Mouse (Mus musculus) limb, embryonic 14.5 days (tissue): ENCODE data around the gene Gm49405. TPM values are rescaled to one million over a fixed set of nuclear protein-coding genes. Genes with fewer than 3 reads are reported as not detected.

Experiments used
- ATAC-seq: fragments of 200-750 bp; cut with Nextera tagmentation; 2 replicates; pipeline ENCODE4 v1.8.0; 2017; ENCODE audit warnings: low read depth, moderate number of reproducible peaks, moderate TSS enrichment; ENCODE audit not compliant: low FRiP score
- DNase-seq: peaks from one replicate; pipeline ENCODE4 v3.0.0-alpha.2; 2015; ENCODE audit warnings: low spot score
- H3K27ac ChIP-seq: fragments of 300-500 bp; sonication (generic); replicated peaks from 2 replicates; pipeline ENCODE4 v1.5.1; 2014; ENCODE audit warnings: low read depth, mild to moderate bottlenecking, low read length, moderate library complexity, mixed read lengths
- H3K27me3 ChIP-seq: fragments of 300-500 bp; sonication (generic); 2 replicates; pipeline ENCODE4 v1.6.1; 2014; ENCODE audit warnings: low read length, mixed read lengths; ENCODE audit not compliant: control insufficient read depth, insufficient read depth
- H3K36me3 ChIP-seq: fragments of 300-500 bp; sonication (generic); 2 replicates; pipeline ENCODE4 v1.6.1; 2014; ENCODE audit warnings: mild to moderate bottlenecking, low read length, moderate library complexity, mixed read lengths; ENCODE audit not compliant: control insufficient read depth, insufficient read depth
- H3K4me1 ChIP-seq: fragments of 300-500 bp; sonication (generic); 2 replicates; pipeline ENCODE4 v1.6.1; 2014; ENCODE audit warnings: antibody characterized with exemption, low read length, mixed read lengths; ENCODE audit not compliant: control insufficient read depth, insufficient read depth
- H3K4me2 ChIP-seq: fragments of 300-500 bp; sonication (generic); replicated peaks from 2 replicates; pipeline ENCODE4 v1.6.1; 2014; ENCODE audit warnings: low read depth, mild to moderate bottlenecking, low read length, moderate library complexity; ENCODE audit not compliant: severe bottlenecking
- H3K4me3 ChIP-seq: fragments of 300-500 bp; sonication (generic); replicated peaks from 2 replicates; pipeline ENCODE4 v1.5.1; 2014; ENCODE audit warnings: low read length
- H3K9ac ChIP-seq: fragments of 300-500 bp; sonication (generic); 2 replicates; pipeline ENCODE4 v1.6.1; 2014; ENCODE audit warnings: mild to moderate bottlenecking, low read depth, low read length, moderate library complexity; ENCODE audit not compliant: severe bottlenecking
- H3K9me3 ChIP-seq: fragments of 300-500 bp; sonication (generic); 2 replicates; pipeline ENCODE4 v1.6.1; 2016; ENCODE audit warnings: low read length; ENCODE audit not compliant: control insufficient read depth
- POLR2A ChIP-seq: fragments of 200-500 bp; IDR thresholded peaks from 2 replicates; pipeline ENCODE4 v1.8.0; 2012; ENCODE audit warnings: inconsistent platforms, mild to moderate bottlenecking, moderate library complexity, borderline replicate concordance; ENCODE audit not compliant: insufficient read depth, insufficient read length; ENCODE audit errors: extremely low read depth
- WGBS: fragments of 180-500 bp; shearing (Covaris S2); extraction: QIAGEN DNeasy Blood & Tissue Kit; methylation state at CpG from one replicate; pipeline ENCODE4 v1.1.7; 2014; 5-methylcytosine and 5-hydroxymethylcytosine counted together
- polyA plus RNA-seq, 2 experiments: library from polyadenylated mRNA; depleted of rRNA in 1 of 2; stranded (reverse) in 1 of 2; unstranded in 1 of 2; fragments of >200 nt; fragmentation: Nextera tagmentation in 1 of 2; extraction: Ambion mirVana in 1 of 2; gene quantifications; 2 replicates each; pipeline versions ENCODE4 v1.2.1 to v1.2.3; 2012 to 2014

The Gm49405 gene
- polyA plus RNA-seq, 2 experiments, result 2.3 to 7.0 TPM

- no peak overlapping the region for H3K4me3 ChIP-seq
- no peak overlapping the region for H3K27ac ChIP-seq
- whole genome bisulfite sequencing, result 70% methylated on average over 7 of the region's 7 CpGs
- H3K4me2 ChIP-seq, result no peak overlapping the region
- H3K9ac ChIP-seq, result no peak overlapping the region
- TF ChIP-seq POLR2A, result no peak
- H3K9me3 ChIP-seq, result no peaks in the 10 kb centered on the region
- H3K36me3 ChIP-seq, result no peaks in the 10 kb centered on the region
- no peak for ATAC-seq
- H3K4me1 ChIP-seq, result 0 out of 2 replicates have a peak, but pooled peaks cover 2% of the 10 kb centered on the region
- H3K27me3 ChIP-seq, result no peaks in the 10 kb centered on the region
- no peak for DNase-seq
Measured at GRCm38 (mm10) chr19:4023185-4023584, 22.8 kb downstream of the Gm49405 start.

GRCm38 (mm10) chr19:4027576-4027975 is 27.1 kb downstream of the Gm49405 start:
- no peaks in the 10 kb centered on the region for H3K27me3 ChIP-seq
- no peaks in the 10 kb centered on the region for H3K36me3 ChIP-seq
- H3K9me3 ChIP-seq, result no peaks in the 10 kb centered on the region
- ATAC-seq (no peak), DNase-seq (no peak)
- no peak overlapping the region for H3K9ac ChIP-seq
- no peaks in the 10 kb centered on the region for H3K4me1 ChIP-seq
- H3K4me2 ChIP-seq, result no peak overlapping the region
- TF ChIP-seq POLR2A, result no peak
- H3K4me3 ChIP-seq, result no peak overlapping the region
- no peak overlapping the region for H3K27ac ChIP-seq

GRCm38 (mm10) chr19:4032668-4033067 is 32.2 kb downstream of the Gm49405 start:
- ATAC-seq, result no peak
- 70% methylated on average over 7 of the region's 7 CpGs for WGBS

GRCm38 (mm10) chr19:4033298-4033697 is 32.9 kb downstream of the Gm49405 start:
- no peak for ATAC-seq
- 79% methylated on average over 3 of the region's 3 CpGs for WGBS
- no peaks in the 10 kb centered on the region for H3K27me3 ChIP-seq
- no peaks in the 10 kb centered on the region for H3K36me3 ChIP-seq
- H3K9ac ChIP-seq, result no peak overlapping the region
- H3K4me3 ChIP-seq, result no peak overlapping the region
- DNase-seq, result no peak
- no peak overlapping the region for H3K27ac ChIP-seq
- no peaks in the 10 kb centered on the region for H3K9me3 ChIP-seq
- no peaks in the 10 kb centered on the region; the same call in 1 of the 2 replicates for H3K4me1 ChIP-seq
- TF ChIP-seq POLR2A, result no peak
- no peak overlapping the region for H3K4me2 ChIP-seq

More at GRCm38 (mm10) chr19:4032668-4033067, 32.2 kb downstream of the Gm49405 start:
- Histone ChIP-seq H3K9ac (no peak overlapping the region), H3K9me3 (no peaks in the 10 kb centered on the region), H3K4me1 (no peaks in the 10 kb centered on the region), H3K4me2 (no peak overlapping the region), H3K4me3 (no peak overlapping the region), H3K36me3 (no peaks in the 10 kb centered on the region), H3K27me3 (no peaks in the 10 kb centered on the region), H3K27ac (no peak overlapping the region)
- no peak for DNase-seq
- TF ChIP-seq POLR2A, result no peak

GRCm38 (mm10) chr19:4033742-4034141 is 33.3 kb downstream of the Gm49405 start:
- no peaks in the 10 kb centered on the region for H3K36me3 ChIP-seq
- no peak overlapping the region for H3K4me3 ChIP-seq
- no peak overlapping the region for H3K4me2 ChIP-seq
- H3K9ac ChIP-seq, result no peak overlapping the region
- TF ChIP-seq POLR2A, result no peak
- no peak for ATAC-seq
- no peak overlapping the region for H3K27ac ChIP-seq
- no peaks in the 10 kb centered on the region for H3K9me3 ChIP-seq
- DNase-seq, result no peak
- H3K27me3 ChIP-seq, result no peaks in the 10 kb centered on the region
- no peaks in the 10 kb centered on the region; the same call in 1 of the 2 replicates for H3K4me1 ChIP-seq
- WGBS, result 68% methylated on average over 5 of the region's 5 CpGs
